Mouse (Mus musculus): Measurements from ENCODE around the gene Mdfi.

Mdfi gene

DNA sequence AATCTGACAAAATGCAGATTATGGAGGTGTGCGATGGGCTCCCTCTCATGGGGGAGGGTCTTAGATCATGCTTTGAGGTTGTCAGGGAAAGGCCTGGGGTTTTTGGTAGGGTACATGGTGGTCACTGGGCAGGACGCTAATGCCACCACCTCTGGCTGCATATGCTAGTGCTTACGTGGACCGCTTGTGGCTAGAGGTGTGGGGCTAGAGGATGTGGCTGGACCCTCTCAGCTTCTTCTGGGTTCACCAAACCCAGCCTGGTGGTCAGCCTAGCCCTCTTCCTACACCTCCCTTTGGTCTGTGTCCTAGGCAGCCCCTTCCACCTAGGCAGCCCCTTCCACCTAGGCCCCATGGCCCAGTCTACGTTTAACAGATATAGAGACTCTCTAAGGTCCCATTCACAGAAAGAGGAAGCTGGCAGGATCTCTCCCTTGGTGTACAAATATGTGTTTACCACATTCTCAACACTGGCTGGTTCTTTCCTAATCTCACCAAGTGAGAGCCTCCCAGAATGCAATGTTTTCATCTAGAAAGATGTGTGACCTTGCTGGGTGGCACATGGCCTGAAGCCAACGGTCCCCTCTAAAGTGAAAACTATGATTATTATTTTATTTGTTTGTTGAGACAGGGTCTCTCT lies 68.0 kb downstream of the Mdfi start:
- DNase-seq (ENCODE audit: low spot score in 2 of 2): no peak

DNA sequence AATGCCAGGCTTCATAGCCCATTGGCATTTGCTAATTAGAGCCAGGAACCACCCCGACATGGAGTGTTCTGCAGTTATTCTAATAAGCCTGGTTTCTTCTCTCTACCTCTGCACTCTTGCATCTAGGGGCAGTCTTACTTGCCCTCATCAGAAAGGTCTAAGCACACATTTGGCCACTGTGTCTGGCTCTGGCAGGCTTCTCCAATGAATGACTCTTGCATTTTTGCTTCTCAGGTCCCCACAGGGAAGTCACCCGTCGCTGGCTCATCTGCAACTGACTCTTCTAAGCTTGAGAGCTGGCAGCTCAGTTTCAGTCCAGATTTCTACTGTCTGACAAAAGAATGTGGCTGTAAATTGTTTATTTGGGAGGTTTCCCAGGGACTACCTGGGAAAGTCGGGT lies 68.5 kb downstream of the Mdfi start:
- no peak for DNase-seq (ENCODE audit: low spot score in 2 of 2)

All from spleen, postnatal 10 days (tissue).